Mouse (Mus musculus): ENCODE results near the gene Tspan18.

Tspan18 gene

GRCm38 (mm10) chr2:93333817-93334731, at the start of gene Tspan18:
Gene Tspan18, minus strand, starts transcription at chr2:93334505.
- DNase-seq: peak; percentile 22

- DNase-seq: peak; percentile 28
Observed at GRCm38 (mm10) chr2:93383831-93384230, 49.5 kb upstream of the Tspan18 start.

GRCm38 (mm10) chr2:93380680-93381089, 46.4 kb upstream of the Tspan18 start:
- no peak for DNase-seq

GRCm38 (mm10) chr2:93377797-93378196, 43.5 kb upstream of the Tspan18 start:
- peak; percentile 16 for DNase-seq

GRCm38 (mm10) chr2:93377157-93377556, 42.9 kb upstream of the Tspan18 start:
- DNase-seq: no peak

GRCm38 (mm10) chr2:93372872-93373271, 38.6 kb upstream of the Tspan18 start:
- no peak for DNase-seq

GRCm38 (mm10) chr2:93372097-93372571, 37.8 kb upstream of the Tspan18 start:
- DNase-seq: no peak

GRCm38 (mm10) chr2:93368954-93369353, 34.6 kb upstream of the Tspan18 start:
- DNase-seq: no peak

- DNase-seq: no peak
Observed at GRCm38 (mm10) chr2:93367962-93368361, 33.7 kb upstream of the Tspan18 start.

- DNase-seq: no peak
Observed at GRCm38 (mm10) chr2:93365411-93365810, 31.1 kb upstream of the Tspan18 start.

GRCm38 (mm10) chr2:93364951-93365350, 30.6 kb upstream of the Tspan18 start:
- no peak for DNase-seq

GRCm38 (mm10) chr2:93361454-93361853, 27.1 kb upstream of the Tspan18 start:
- no peak for DNase-seq

- no peak for DNase-seq
Observed at GRCm38 (mm10) chr2:93360310-93360709, 26.0 kb upstream of the Tspan18 start.

GRCm38 (mm10) chr2:93357391-93357790, 23.1 kb upstream of the Tspan18 start:
- DNase-seq: no peak

GRCm38 (mm10) chr2:93355845-93356244, 21.5 kb upstream of the Tspan18 start:
- DNase-seq: peak; percentile 20

GRCm38 (mm10) chr2:93354621-93355020, 20.3 kb upstream of the Tspan18 start:
- DNase-seq: no peak

GRCm38 (mm10) chr2:93353725-93354124, 19.4 kb upstream of the Tspan18 start:
- no peak for DNase-seq

GRCm38 (mm10) chr2:93352915-93353685, 18.8 kb upstream of the Tspan18 start:
- DNase-seq: no peak

GRCm38 (mm10) chr2:93351352-93351751, 17.0 kb upstream of the Tspan18 start:
- DNase-seq: no peak

GRCm38 (mm10) chr2:93347018-93347417, 12.7 kb upstream of the Tspan18 start:
- no peak for DNase-seq

GRCm38 (mm10) chr2:93346609-93347008, 12.3 kb upstream of the Tspan18 start:
- DNase-seq: no peak

GRCm38 (mm10) chr2:93345663-93346268, 11.5 kb upstream of the Tspan18 start:
- DNase-seq: no peak
